Mouse (Mus musculus): ENCODE data around the gene Fgfr2.
A peak's percentile ranks its signal among the peaks of the same experiment; 100 is the strongest.
"Not testable (repeated sequence)": the region's sequence is repeated elsewhere in the genome, so short reads cannot be mapped to it uniquely, and the experiment has no call there.

Fgfr2 gene

DNA sequence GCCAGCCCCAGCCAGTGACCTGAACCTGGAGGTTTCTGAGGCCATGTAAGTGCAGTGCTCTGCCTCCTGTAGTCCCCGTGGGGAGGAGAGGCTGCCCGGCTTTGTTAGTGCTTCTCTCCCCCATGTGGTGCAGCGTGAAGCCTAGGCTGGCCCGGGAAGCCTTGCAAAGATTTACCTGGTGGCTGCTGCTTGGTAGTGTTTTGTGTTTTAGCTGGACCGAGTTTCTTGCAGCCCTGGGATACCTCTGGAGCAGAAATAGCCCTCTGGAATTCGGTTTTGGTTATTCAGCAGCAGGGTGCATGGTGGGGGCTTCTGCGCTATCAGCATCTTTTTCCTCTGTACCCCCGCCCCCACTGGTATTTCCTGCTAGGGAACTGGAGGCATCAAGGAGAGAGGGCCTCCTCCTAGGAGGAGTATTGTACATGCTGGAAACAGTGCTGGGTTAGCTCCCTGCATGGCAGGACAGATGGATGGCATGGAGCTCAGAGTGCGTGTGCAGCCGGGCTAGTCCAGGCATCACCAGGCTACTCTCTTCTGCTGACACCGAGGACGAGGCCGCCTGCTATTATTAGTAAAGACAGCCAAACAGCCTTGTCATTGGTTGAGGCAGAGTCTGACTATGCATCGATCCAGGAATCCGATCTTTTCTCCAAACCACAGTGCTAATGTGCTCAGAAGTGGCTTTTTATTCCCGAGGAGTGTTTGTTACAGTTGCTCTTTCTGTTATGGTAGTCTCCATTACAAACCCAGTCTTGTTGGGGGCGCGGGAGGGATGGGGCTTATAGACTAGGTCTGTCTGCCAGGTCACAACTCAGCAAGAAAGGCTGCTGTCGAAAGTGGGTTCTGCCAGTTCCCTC, 2430.0 kb downstream of the Fgfr2 start:
- no peak for DNase-seq (ENCODE audit: low spot score in 2 of 2)

GRCm38 (mm10) chr7:130692392-130692942, 2430.7 kb downstream of the Fgfr2 start:
- peak; percentile 18 to 20 for DNase-seq (ENCODE audit: low spot score in 2 of 2)

DNA sequence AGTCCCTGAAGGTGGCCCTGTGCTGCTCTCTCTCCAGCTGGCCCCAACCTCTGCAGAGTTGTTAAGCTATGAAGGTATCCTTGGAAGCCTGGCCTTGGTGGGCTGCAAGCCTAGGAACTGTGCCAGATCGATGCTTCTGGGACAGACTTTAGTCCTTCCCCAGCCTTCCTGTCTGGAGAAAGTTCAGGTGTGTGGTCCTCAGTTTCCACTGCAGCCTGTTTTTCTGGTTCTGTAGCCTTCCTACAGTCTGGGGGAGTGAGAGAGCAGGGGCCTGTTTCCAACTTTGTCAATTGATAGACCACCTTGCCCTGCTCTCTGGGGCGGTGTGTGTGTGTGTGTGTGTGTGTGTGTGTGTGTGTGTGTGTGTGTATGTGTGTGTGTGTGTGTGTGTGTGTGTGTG, 2431.2 kb downstream of the Fgfr2 start:
- no peak for DNase-seq (ENCODE audit: low spot score in 2 of 2)

DNA sequence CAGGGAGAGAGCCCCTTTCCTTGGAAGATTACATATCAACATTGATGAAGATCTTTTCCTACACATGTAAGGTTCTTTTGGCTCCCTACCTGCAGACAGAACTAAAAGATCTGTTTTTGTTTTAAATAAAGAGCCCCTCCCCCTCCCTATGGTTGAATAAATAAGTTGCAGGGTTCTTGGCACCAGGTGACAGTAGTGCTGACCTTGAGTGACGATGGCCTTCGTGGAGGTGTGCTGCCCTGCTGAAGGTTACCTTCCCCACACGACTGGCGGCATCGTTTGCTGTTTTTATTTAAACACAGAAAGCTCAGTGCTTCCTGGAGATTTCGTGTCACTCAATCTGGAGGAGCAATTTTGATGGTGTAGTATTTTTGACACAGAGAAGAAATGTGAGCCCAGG, 2432.3 kb downstream of the Fgfr2 start:
- no peak for DNase-seq (ENCODE audit: low spot score in 2 of 2)

GRCm38 (mm10) chr7:130688601-130689000, 2434.5 kb downstream of the Fgfr2 start:
- DNase-seq (ENCODE audit: low spot score in 2 of 2): no peak

DNA sequence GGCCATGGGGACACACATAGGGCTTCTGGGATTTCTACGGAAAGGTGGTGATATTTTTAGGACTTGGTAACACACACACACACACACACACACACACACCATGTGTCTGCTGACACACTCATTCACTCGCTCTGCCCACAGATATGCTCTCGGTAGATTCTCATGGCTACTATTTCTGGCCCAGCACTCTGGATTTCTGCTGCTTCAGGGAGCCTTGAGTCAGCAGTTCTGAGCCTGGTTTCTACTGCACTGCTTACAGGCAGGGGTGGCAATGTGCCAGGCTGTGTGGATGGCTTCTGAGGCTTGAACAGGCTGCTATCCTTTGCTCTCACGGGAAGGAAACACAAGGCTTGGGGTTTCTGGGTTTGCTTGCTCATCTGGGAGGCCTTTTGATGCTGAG, 2441.4 kb downstream of the Fgfr2 start:
- no peak for DNase-seq (ENCODE audit: low spot score in 2 of 2)

GRCm38 (mm10) chr7:130678414-130678813, 2444.7 kb downstream of the Fgfr2 start:
- no peak for DNase-seq (ENCODE audit: low spot score in 2 of 2)

DNA sequence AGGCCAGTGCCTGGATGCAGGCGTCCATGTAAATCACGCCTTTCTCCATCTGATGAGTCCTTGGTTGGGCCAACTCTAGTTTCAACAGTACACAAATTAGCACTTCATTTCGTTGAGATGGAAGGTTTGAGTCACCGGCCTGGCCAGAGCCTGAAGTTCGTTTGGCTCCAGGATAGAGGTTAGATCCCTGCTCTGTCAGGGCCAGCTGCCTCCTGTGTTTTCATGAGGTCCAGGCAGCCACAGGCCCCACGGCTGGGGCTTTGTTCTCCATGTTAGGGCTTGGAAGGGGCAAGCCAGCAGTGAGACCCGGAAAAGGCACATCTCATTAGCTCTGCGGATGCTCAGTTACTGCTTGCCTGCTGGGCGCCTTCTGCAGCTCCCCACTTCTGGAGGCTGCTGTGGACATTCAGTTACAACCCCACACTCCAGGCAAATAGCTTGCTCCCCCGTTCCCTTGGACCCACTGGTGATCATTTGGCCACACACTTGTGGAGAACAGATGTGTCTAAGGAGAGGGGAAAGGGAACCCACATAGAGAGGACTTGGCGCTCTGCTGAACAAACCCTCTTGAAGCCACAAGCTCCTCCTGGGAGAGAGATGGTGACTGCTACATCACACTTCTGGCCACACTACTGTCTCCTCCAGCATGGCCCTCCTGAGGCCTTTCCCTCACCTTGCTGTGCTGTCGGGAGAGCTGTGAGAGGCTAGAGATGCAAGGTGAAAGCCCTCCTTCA, 2445.4 kb downstream of the Fgfr2 start:
- DNase-seq (ENCODE audit: low spot score in 2 of 2): no peak

DNA sequence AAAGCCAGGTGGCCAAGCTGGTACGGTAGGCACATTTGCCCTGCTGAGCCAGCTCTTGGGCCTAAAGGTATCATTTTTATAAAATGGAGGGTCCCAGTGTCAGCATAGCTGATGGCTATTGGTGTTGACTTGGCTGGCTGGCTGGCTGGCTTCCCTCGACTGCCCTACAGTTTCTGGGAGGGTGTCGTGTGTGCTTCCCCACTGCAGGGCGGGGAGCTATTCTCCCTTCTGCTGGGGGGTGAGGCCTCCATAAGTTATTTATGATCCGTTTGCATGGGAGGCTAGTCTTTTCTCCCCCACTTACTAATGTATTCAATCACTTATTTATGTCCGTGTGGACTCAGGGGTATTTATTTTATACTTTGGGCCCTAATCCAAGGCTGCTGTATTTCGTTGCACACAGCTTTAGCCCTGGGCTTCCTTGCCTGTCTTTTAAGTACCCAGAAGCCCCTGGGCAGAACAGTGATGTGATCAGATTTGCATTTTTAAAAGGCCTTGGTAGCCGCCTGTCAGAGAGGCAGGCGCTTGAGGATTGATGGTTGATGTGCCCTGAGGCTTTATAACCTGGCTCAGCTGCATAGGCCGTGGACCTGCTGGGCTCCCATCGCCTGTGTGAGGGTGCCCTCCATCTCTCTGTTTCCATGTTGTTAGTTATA, 2446.1 kb downstream of the Fgfr2 start:
- DNase-seq (ENCODE audit: low spot score in 2 of 2): no peak

- DNase-seq (ENCODE audit: low spot score in 2 of 2): no peak
These were observed 2448.6 kb downstream of the Fgfr2 start for GRCm38 (mm10) chr7:130674526-130674925.

- no peak for DNase-seq (ENCODE audit: low spot score in 2 of 2)
These were observed 2449.7 kb downstream of the Fgfr2 start for GRCm38 (mm10) chr7:130673169-130674033.

DNA sequence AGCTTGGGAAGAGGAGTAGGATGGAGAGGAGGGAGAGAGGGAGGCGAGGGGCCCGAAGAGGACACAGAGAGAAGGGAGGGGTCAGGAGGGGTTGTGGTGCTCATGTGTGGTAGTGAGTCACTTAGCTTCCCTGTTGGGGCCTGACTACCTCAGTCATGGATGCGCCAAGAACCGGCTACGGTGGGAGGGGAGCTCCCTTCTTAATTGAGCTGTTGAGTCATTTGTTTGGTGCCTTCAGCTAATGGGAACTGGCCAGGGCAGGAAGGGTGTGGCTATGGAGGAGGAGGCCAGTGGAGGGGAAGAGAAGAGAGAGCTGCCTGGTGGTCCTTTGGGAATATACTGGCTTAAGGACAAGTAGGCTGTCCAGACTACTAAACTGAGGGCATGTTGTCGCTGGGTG, 2451.8 kb downstream of the Fgfr2 start:
- DNase-seq (ENCODE audit: low spot score in 2 of 2): no peak

DNA sequence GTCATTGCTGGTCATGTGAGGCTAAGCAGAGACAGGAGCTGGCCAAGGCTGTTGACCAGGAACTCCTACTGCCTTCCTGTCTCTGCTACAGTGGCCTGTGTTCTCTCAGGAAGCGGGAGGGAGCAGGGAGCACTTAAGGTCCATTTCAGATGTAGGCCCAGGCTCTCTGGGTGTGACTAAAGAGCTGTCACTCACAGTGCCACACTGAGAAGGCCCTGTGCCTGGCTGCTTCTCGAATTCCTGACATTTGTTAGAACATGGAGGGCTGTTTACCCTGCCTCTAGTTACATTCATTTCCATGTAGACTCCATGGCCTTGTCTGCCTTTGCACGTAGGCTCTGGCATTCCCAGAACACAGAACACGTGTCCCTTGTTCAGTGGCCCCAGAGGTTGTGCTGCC, 2452.8 kb downstream of the Fgfr2 start:
- DNase-seq (ENCODE audit: low spot score in 2 of 2): no peak

DNA sequence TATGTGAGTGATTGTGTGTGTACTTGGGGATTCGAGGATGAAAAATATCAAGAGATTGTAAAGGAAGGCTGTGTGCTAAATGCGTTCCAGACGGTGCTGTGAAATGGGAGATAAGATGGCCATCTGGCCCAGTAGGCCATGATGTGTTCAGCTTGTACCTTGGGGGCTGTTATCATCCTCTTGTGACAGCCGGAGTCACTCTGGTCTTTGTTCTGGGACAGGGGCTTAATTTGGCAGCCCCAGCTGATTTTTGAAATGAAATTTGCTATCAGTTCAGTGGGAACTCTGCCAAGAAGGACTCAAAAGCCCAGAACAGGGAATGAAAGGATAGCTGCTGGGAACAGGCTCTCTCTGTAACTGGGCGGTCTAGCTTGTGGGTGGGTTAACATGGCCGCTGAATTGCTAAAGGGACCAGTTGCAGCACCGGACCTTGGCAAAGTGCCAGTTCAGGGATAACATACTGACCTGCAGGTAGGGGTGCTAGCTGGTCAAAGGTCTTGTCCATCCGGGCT, 2453.7 kb downstream of the Fgfr2 start:
- DNase-seq (ENCODE audit: low spot score in 2 of 2): no peak

GRCm38 (mm10) chr7:130668729-130669281, 2454.3 kb downstream of the Fgfr2 start:
- no peak for DNase-seq (ENCODE audit: low spot score in 2 of 2)

DNA sequence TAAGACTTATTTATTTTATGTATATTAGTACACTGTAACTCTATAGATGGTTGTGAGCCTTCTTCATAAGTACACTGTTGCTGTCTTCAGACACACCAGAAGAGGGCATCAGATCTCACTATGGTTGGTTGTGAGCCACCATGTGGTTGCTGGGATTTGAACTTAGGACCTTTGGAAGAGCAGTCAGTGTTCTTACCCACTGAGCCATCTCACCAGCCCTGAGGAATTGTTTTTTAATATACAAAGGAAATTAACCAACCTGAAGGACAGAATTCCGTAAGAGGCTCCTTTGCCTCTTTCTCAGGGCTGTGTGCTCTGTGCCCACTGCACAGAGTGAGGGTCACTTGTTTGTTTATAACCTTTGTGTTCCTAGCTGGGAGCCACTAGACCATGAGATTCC, 2455.1 kb downstream of the Fgfr2 start:
- DNase-seq (ENCODE audit: low spot score in 2 of 2): not testable (repeated sequence)

DNA sequence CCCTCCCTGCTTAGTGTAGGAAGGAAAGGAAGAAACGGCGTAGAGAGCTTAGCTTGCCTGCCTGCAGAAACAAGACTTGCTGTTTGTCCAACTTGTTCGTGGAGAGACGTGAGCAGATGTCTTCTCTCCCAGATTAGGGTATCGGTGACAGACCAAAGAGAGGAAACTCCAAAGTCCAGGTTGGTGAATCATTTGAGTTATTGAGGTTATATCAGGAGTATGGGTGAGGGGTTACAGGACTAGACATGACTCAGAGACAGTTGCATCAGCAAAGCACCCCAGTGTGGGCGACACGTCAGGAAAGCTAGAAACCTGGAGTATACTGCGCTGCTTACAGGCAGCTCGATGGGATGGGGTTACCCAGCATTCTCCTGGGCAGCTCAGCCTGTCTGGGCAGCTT, 2457.8 kb downstream of the Fgfr2 start:
- DNase-seq (ENCODE audit: low spot score in 2 of 2): no peak

- DNase-seq (ENCODE audit: low spot score in 2 of 2): no peak
These were observed 2458.5 kb downstream of the Fgfr2 start for GRCm38 (mm10) chr7:130664629-130665028.

GRCm38 (mm10) chr7:130664037-130664436, 2459.1 kb downstream of the Fgfr2 start:
- DNase-seq (ENCODE audit: low spot score in 2 of 2): no peak

- no peak for DNase-seq (ENCODE audit: low spot score in 2 of 2)
These were observed 2460.3 kb downstream of the Fgfr2 start for GRCm38 (mm10) chr7:130662869-130663268.

DNA sequence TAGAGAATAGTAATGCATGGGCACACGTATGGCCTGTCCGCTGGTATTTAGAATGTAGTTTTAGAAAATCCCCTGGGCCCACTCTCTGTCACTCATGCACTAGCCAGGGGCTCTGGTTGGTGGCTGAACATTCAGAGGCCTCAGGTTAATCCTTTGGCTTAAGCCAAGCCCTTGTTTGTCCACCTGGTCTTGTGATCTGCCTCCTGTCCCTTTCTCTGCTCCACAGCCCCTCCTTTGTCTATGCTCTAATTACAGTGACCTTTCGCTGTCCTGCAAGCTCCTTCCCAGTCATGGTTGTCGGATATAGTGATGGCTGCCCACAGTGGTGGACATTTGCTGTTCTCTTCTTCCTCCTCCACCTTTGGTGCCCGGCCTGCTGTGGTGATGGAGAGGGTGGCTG, 2460.9 kb downstream of the Fgfr2 start:
- no peak for DNase-seq (ENCODE audit: low spot score in 2 of 2)
